Mouse (Mus musculus): Measurements from ENCODE around the gene Ppcs.

The Ppcs gene

GRCm38 (mm10) chr4:119422294-119422964 is at the start of gene Ppcs, which contains the start of gene Zmynd12:
Gene Ppcs, minus strand, starts transcription at chr4:119422420.
Gene Zmynd12, plus strand, starts transcription at chr4:119422814.
- peak; percentile 84 for DNase-seq (ENCODE audit: low read depth in 2 of 2, low spot score in 2 of 2)

GRCm38 (mm10) chr4:119467720-119468380 is 45.6 kb upstream of the Ppcs start:
- no peak for DNase-seq (ENCODE audit: low read depth in 2 of 2, low spot score in 2 of 2)

GRCm38 (mm10) chr4:119465841-119466240 is 43.6 kb upstream of the Ppcs start:
- no peak for DNase-seq (ENCODE audit: low read depth in 2 of 2, low spot score in 2 of 2)

- peak; percentile 22 to 29 for DNase-seq (ENCODE audit: low read depth in 2 of 2, low spot score in 2 of 2)
Observed at GRCm38 (mm10) chr4:119463756-119464419, 41.7 kb upstream of the Ppcs start.

- DNase-seq (ENCODE audit: low read depth in 2 of 2, low spot score in 2 of 2) = peak; percentile 6 to 33
Observed at GRCm38 (mm10) chr4:119462858-119463755, 40.9 kb upstream of the Ppcs start.

GRCm38 (mm10) chr4:119462457-119462856 is 40.2 kb upstream of the Ppcs start:
- no peak for DNase-seq (ENCODE audit: low read depth in 2 of 2, low spot score in 2 of 2)

- DNase-seq (ENCODE audit: low read depth in 2 of 2, low spot score in 2 of 2) = no peak
Observed at GRCm38 (mm10) chr4:119460728-119461141, 38.5 kb upstream of the Ppcs start.

- no peak for DNase-seq (ENCODE audit: low read depth in 2 of 2, low spot score in 2 of 2)
Observed at GRCm38 (mm10) chr4:119460296-119460695, 38.1 kb upstream of the Ppcs start.

- DNase-seq (ENCODE audit: low read depth in 2 of 2, low spot score in 2 of 2) = no peak
Observed at GRCm38 (mm10) chr4:119453533-119453932, 31.3 kb upstream of the Ppcs start.

GRCm38 (mm10) chr4:119453128-119453527 is 30.9 kb upstream of the Ppcs start:
- no peak for DNase-seq (ENCODE audit: low read depth in 2 of 2, low spot score in 2 of 2)

GRCm38 (mm10) chr4:119450436-119450835 is 28.2 kb upstream of the Ppcs start:
- DNase-seq (ENCODE audit: low read depth in 2 of 2, low spot score in 2 of 2) = no peak

GRCm38 (mm10) chr4:119447786-119448185 is 25.6 kb upstream of the Ppcs start:
- no peak for DNase-seq (ENCODE audit: low read depth in 2 of 2, low spot score in 2 of 2)

GRCm38 (mm10) chr4:119447261-119447660 is 25.0 kb upstream of the Ppcs start:
- DNase-seq (ENCODE audit: low read depth in 2 of 2, low spot score in 2 of 2) = no peak

GRCm38 (mm10) chr4:119442539-119442938 is 20.3 kb upstream of the Ppcs start:
- no peak for DNase-seq (ENCODE audit: low read depth in 2 of 2, low spot score in 2 of 2)

- no peak for DNase-seq (ENCODE audit: low read depth in 2 of 2, low spot score in 2 of 2)
Observed at GRCm38 (mm10) chr4:119441836-119442235, 19.6 kb upstream of the Ppcs start.

- no peak for DNase-seq (ENCODE audit: low read depth in 2 of 2, low spot score in 2 of 2)
Observed at GRCm38 (mm10) chr4:119437936-119438335, 15.7 kb upstream of the Ppcs start.

GRCm38 (mm10) chr4:119430678-119431077 is 8.5 kb upstream of the Ppcs start:
- DNase-seq (ENCODE audit: low read depth in 2 of 2, low spot score in 2 of 2) = peak in 1 of 2 experiments; percentile 21

- DNase-seq (ENCODE audit: low read depth in 2 of 2, low spot score in 2 of 2) = no peak
Observed at GRCm38 (mm10) chr4:119427680-119428079, 5.5 kb upstream of the Ppcs start.

GRCm38 (mm10) chr4:119425601-119426000 is 3.4 kb upstream of the Ppcs start:
- DNase-seq (ENCODE audit: low read depth in 2 of 2, low spot score in 2 of 2) = no peak

GRCm38 (mm10) chr4:119425077-119425476 is 2.9 kb upstream of the Ppcs start:
- DNase-seq (ENCODE audit: low read depth in 2 of 2, low spot score in 2 of 2) = no peak

GRCm38 (mm10) chr4:119421921-119422293 is 313 bp downstream of the Ppcs start:
- DNase-seq (ENCODE audit: low read depth in 2 of 2, low spot score in 2 of 2) = no peak
